Mouse (Mus musculus) embryonic facial prominence, embryonic 12.5 days (tissue): ENCODE results near the gene Olfr1453. TPM values are rescaled to one million over a fixed set of nuclear protein-coding genes. Genes with fewer than 3 reads are reported as not detected.
"Not testable (repeated sequence)": the region's sequence is repeated elsewhere in the genome, so short reads cannot be mapped to it uniquely, and the experiment has no call there.

ENCODE experiments used
- ATAC-seq: fragments of 200-750 bp; cut with Nextera tagmentation; 2 replicates; pipeline ENCODE4 v1.8.0; 2017; ENCODE audit not compliant: insufficient number of reproducible peaks, insufficient read depth, low FRiP score, low TSS enrichment
- H3K27ac ChIP-seq: fragments of 300-500 bp; sonication (generic); 2 replicates; pipeline ENCODE4 v1.5.1; 2016; ENCODE audit warnings: mild to moderate bottlenecking
- H3K27me3 ChIP-seq: fragments of 300-500 bp; sonication (generic); 2 replicates; pipeline ENCODE4 v1.6.1; 2016; ENCODE audit warnings: mild to moderate bottlenecking, moderate library complexity
- H3K36me3 ChIP-seq: fragments of 300-500 bp; sonication (generic); 2 replicates; pipeline ENCODE4 v1.6.1; 2016; ENCODE audit warnings: mild to moderate bottlenecking
- H3K4me1 ChIP-seq: fragments of 300-500 bp; sonication (generic); 2 replicates; pipeline ENCODE4 v1.6.1; 2016
- H3K4me2 ChIP-seq: fragments of 300-500 bp; sonication (generic); replicated peaks from 2 replicates; pipeline ENCODE4 v1.6.1; 2016; ENCODE audit warnings: mild to moderate bottlenecking, moderate library complexity
- H3K4me3 ChIP-seq: fragments of 300-500 bp; sonication (generic); 2 replicates; pipeline ENCODE4 v1.5.1; 2016; ENCODE audit warnings: mild to moderate bottlenecking
- H3K9ac ChIP-seq: fragments of 300-500 bp; sonication (generic); 2 replicates; pipeline ENCODE4 v1.6.1; 2016; ENCODE audit warnings: mild to moderate bottlenecking, moderate library complexity
- H3K9me3 ChIP-seq: fragments of 300-500 bp; sonication (generic); 2 replicates; pipeline ENCODE4 v1.6.1; 2016; ENCODE audit warnings: mild to moderate bottlenecking, moderate library complexity
- WGBS: fragments of 180-500 bp; shearing (Covaris S2); methylation state at CpG from one replicate; pipeline ENCODE4 v1.1.7; 2016; 5-methylcytosine and 5-hydroxymethylcytosine counted together
- polyA plus RNA-seq: library from polyadenylated mRNA; unstranded; fragments of >200 nt; fragmentation: Nextera tagmentation; extraction: Ambion mirVana; gene quantifications from 2 replicates; pipeline ENCODE4 v1.2.1, GENCODE M21; 2016

Olfr1453 gene
- not detected in 2 replicates for polyA plus RNA-seq

GRCm38 (mm10) chr19:13028227-13028626 lies at the start of gene Olfr1453:
TSS of gene Olfr1453 (minus strand) at chr19:13028327.
- Histone ChIP-seq H3K4me1 (no peaks in the 10 kb centered on the region), H3K9ac (no peak within 1 kb of the TSS), H3K27me3 (no peaks in the 10 kb centered on the region), H3K4me3 (no peak within 1 kb of the TSS), H3K4me2 (no peak within 1 kb of the TSS), H3K9me3 (peaks cover 5% of the 10 kb centered on the region; the same call in 1 of the 2 replicates), H3K27ac (no peak within 1 kb of the TSS), H3K36me3 (no peaks in the 10 kb centered on the region)
- ATAC-seq = no peak
- WGBS = 45% methylated on average over 1 of the region's 1 CpGs

- H3K27me3 ChIP-seq = no peaks in the 10 kb centered on the region
- H3K4me3 ChIP-seq = no peak within 1 kb of the TSS
- no peaks in the 10 kb centered on the region for H3K4me1 ChIP-seq
- H3K4me2 ChIP-seq = no peak within 1 kb of the TSS
- no peak for ATAC-seq
- no peak within 1 kb of the TSS for H3K9ac ChIP-seq
- no peaks in the 10 kb centered on the region for H3K36me3 ChIP-seq
- no peak within 1 kb of the TSS for H3K27ac ChIP-seq
- 63% methylated on average over 2 of the region's 2 CpGs for WGBS
- peaks cover 13% of the 10 kb centered on the region for H3K9me3 ChIP-seq
These were observed 32.2 kb upstream of the Olfr1453 start, which contains the start of gene Olfr1454 for GRCm38 (mm10) chr19:13060310-13060709. TSS of gene Olfr1454 (plus strand) at chr19:13060610.

GRCm38 (mm10) chr19:12994714-12995113 lies 33.4 kb downstream of the Olfr1453 start, which contains the start of gene Olfr1451:
TSS of gene Olfr1451 (plus strand) at chr19:12995014.
- Histone ChIP-seq H3K4me3 (no peak within 1 kb of the TSS), H3K36me3 (no peaks in the 10 kb centered on the region), H3K4me1 (no peaks in the 10 kb centered on the region), H3K27me3 (no peaks in the 10 kb centered on the region), H3K4me2 (no peak within 1 kb of the TSS), H3K9ac (no peak within 1 kb of the TSS), H3K27ac (no peak within 1 kb of the TSS), H3K9me3 (0 out of 2 replicates have a peak, but pooled peaks cover 4% of the 10 kb centered on the region)
- 62% methylated on average over 2 of the region's 2 CpGs for WGBS
- ATAC-seq = no peak

GRCm38 (mm10) chr19:12992316-12992715 lies 35.8 kb downstream of the Olfr1453 start:
- not testable (repeated sequence) for H3K9me3 ChIP-seq, H3K4me2 ChIP-seq, H3K27ac ChIP-seq, H3K36me3 ChIP-seq, H3K9ac ChIP-seq, H3K4me1 ChIP-seq, ATAC-seq, H3K4me3 ChIP-seq, H3K27me3 ChIP-seq
- 95% methylated on average over 4 of the region's 4 CpGs for WGBS

Other genes with a start within 250 kb of the Olfr1453 start
- 17.0 and 18.5 TPM in 2 replicates for gene Zfp91, start 232.2 kb downstream of the Olfr1453 start, polyA plus RNA-seq
- gene Lpxn, start 232.1 kb downstream of the Olfr1453 start, polyA plus RNA-seq = 1.1 and 1.3 TPM in 2 replicates
- not detected in 2 replicates for gene Gm5244, start 181.6 kb downstream of the Olfr1453 start, polyA plus RNA-seq
- gene Olfr1444, start 171.0 kb downstream of the Olfr1453 start, polyA plus RNA-seq = not detected in 2 replicates
- gene Olfr1445, start 144.5 kb downstream of the Olfr1453 start, polyA plus RNA-seq = not detected in 2 replicates
- gene Olfr1446, start 134.8 kb downstream of the Olfr1453 start, polyA plus RNA-seq = 0.32 TPM in 1 of 2 replicates, not detected in the other
- gene Olfr1447, start 124.6 kb downstream of the Olfr1453 start, polyA plus RNA-seq = not detected in 2 replicates
- not detected in 2 replicates for gene Olfr1448, start 103.9 kb downstream of the Olfr1453 start, polyA plus RNA-seq
- gene Olfr1449, start 97.5 kb downstream of the Olfr1453 start, polyA plus RNA-seq = not detected in 2 replicates
- not detected in 2 replicates for gene Olfr1450, start 78.1 kb downstream of the Olfr1453 start, polyA plus RNA-seq
- not detected in 2 replicates for gene Olfr1451, start 33.3 kb downstream of the Olfr1453 start, polyA plus RNA-seq
- not detected in 2 replicates for gene Olfr1454, start 32.3 kb upstream of the Olfr1453 start, polyA plus RNA-seq
- gene Olfr1457, start 69.6 kb upstream of the Olfr1453 start, polyA plus RNA-seq = not detected in 2 replicates
- gene Olfr1458, start 78.4 kb upstream of the Olfr1453 start, polyA plus RNA-seq = not detected in 2 replicates
- gene Olfr1459, start 121.2 kb upstream of the Olfr1453 start, polyA plus RNA-seq = not detected in 2 replicates
- not detected in 2 replicates for gene Olfr1461, start 134.7 kb upstream of the Olfr1453 start, polyA plus RNA-seq
- gene Olfr1462, start 157.4 kb upstream of the Olfr1453 start, polyA plus RNA-seq = not detected in 2 replicates
- gene Olfr1463, start 203.0 kb upstream of the Olfr1453 start, polyA plus RNA-seq = not detected in 2 replicates